Mouse (Mus musculus) forebrain, postnatal 0 days (tissue): ENCODE results near the gene Galnt7. TPM values are rescaled to one million over a fixed set of nuclear protein-coding genes. Genes with fewer than 3 reads are reported as not detected.

Experiments used
- ATAC-seq: fragments of 200-750 bp; cut with Nextera tagmentation; 2 replicates; pipeline ENCODE4 v1.8.0; 2017; ENCODE audit warnings: mild to moderate bottlenecking, moderate library complexity
- DNase-seq: peaks from one replicate; pipeline ENCODE4 v3.0.0-alpha.2; 2015
- H3K27ac ChIP-seq: fragments of 300-500 bp; sonication (generic); 2 replicates; pipeline ENCODE4 v1.5.1; 2014; ENCODE audit warnings: low read depth, mild to moderate bottlenecking, antibody characterized with exemption, low read length, moderate library complexity, mixed read lengths
- H3K27me3 ChIP-seq: fragments of 300-500 bp; sonication (generic); 2 replicates; pipeline ENCODE4 v1.6.1; 2014; ENCODE audit warnings: mild to moderate bottlenecking, low read length, mixed read lengths; ENCODE audit not compliant: insufficient read depth
- H3K36me3 ChIP-seq: fragments of 300-500 bp; sonication (generic); 2 replicates; pipeline ENCODE4 v1.6.1; 2014; ENCODE audit warnings: mild to moderate bottlenecking, moderate library complexity; ENCODE audit not compliant: insufficient read depth
- H3K4me1 ChIP-seq: fragments of 300-500 bp; sonication (generic); 2 replicates; pipeline ENCODE4 v1.6.1; 2014; ENCODE audit warnings: antibody characterized with exemption; ENCODE audit not compliant: insufficient read depth
- H3K4me2 ChIP-seq: fragments of 300-500 bp; sonication (generic); 2 replicates; pipeline ENCODE4 v1.6.1; 2014; ENCODE audit warnings: low read depth, mild to moderate bottlenecking, moderate library complexity
- H3K4me3 ChIP-seq: fragments of 300-500 bp; sonication (generic); 2 replicates; pipeline ENCODE4 v1.5.1; 2014; ENCODE audit warnings: low read depth, low read length, mixed read lengths
- H3K9ac ChIP-seq: fragments of 300-500 bp; sonication (generic); 2 replicates; pipeline ENCODE4 v1.6.1; 2014; ENCODE audit warnings: mild to moderate bottlenecking
- H3K9me3 ChIP-seq: fragments of 300-500 bp; sonication (generic); 2 replicates; pipeline ENCODE4 v1.6.1; 2016; ENCODE audit warnings: low read length
- CTCF ChIP-seq: sonication (generic); IDR thresholded peaks from 2 replicates; pipeline ENCODE4 v1.5.1; 2016; ENCODE audit warnings: antibody characterized with exemption, control low read depth, low read depth
- WGBS: fragments of 180-500 bp; shearing (Covaris S2); extraction: QIAGEN DNeasy Blood & Tissue Kit; methylation state at CpG from one replicate; pipeline ENCODE4 v1.1.7; 2014; 5-methylcytosine and 5-hydroxymethylcytosine counted together
- polyA plus RNA-seq: library from polyadenylated mRNA; unstranded; fragments of >200 nt; fragmentation: Nextera tagmentation; extraction: Ambion mirVana; gene quantifications from 2 replicates; pipeline ENCODE4 v1.2.1, GENCODE M21; 2015
- total RNA-seq: library from RNA; depleted of rRNA; stranded (reverse); fragments of >200 nt; gene quantifications from 2 replicates; pipeline ENCODE4 v1.2.3, GENCODE M21; 2014

Galnt7 gene
- total and polyA plus RNA-seq, 2 experiments from 2014 or later, result 5.3 to 8.0 TPM

GRCm38 (mm10) chr8:57611419-57611977, 41.3 kb downstream of the Galnt7 start:
- Histone ChIP-seq H3K27me3 (no peaks in the 10 kb centered on the region), H3K27ac (no peak overlapping the region), H3K4me1 (no peaks in the 10 kb centered on the region), H3K9ac (no peak overlapping the region), H3K4me3 (no peak overlapping the region), H3K4me2 (no peak overlapping the region), H3K36me3 (no peaks in the 10 kb centered on the region), H3K9me3 (no peaks in the 10 kb centered on the region)
- 50% methylated on average over 7 of the region's 7 CpGs for WGBS
- ATAC-seq, result no peak
- no peak for DNase-seq
- no peak for TF ChIP-seq CTCF

- TF ChIP-seq CTCF, result no peak
- H3K4me3 ChIP-seq, result no peak overlapping the region
- WGBS, result 49% methylated on average over 10 of the region's 11 CpGs
- ATAC-seq (no peak), DNase-seq (no peak)
- H3K27me3 ChIP-seq, result no peaks in the 10 kb centered on the region
- H3K36me3 ChIP-seq, result no peaks in the 10 kb centered on the region
- no peaks in the 10 kb centered on the region for H3K9me3 ChIP-seq
- no peak overlapping the region for H3K9ac ChIP-seq
- no peak overlapping the region for H3K4me2 ChIP-seq
- no peak overlapping the region for H3K27ac ChIP-seq
- no peaks in the 10 kb centered on the region for H3K4me1 ChIP-seq
Measured at GRCm38 (mm10) chr8:57610706-57611418, 42.0 kb downstream of the Galnt7 start.

- no peak for TF ChIP-seq CTCF
- H3K4me3 ChIP-seq, result no peak overlapping the region
- no peak overlapping the region for H3K4me2 ChIP-seq
- no peaks in the 10 kb centered on the region for H3K4me1 ChIP-seq
- H3K9ac ChIP-seq, result no peak overlapping the region
- no peaks in the 10 kb centered on the region for H3K9me3 ChIP-seq
- H3K27me3 ChIP-seq, result no peaks in the 10 kb centered on the region
- H3K36me3 ChIP-seq, result no peaks in the 10 kb centered on the region
- ATAC-seq (no peak), DNase-seq (no peak)
- H3K27ac ChIP-seq, result no peak overlapping the region
- WGBS, result 93% methylated on average over 5 of the region's 5 CpGs
Measured at GRCm38 (mm10) chr8:57602511-57602910, 50.3 kb downstream of the Galnt7 start.

- Histone ChIP-seq H3K9ac (no peak overlapping the region), H3K4me3 (no peak overlapping the region), H3K4me2 (no peak overlapping the region), H3K27me3 (no peaks in the 10 kb centered on the region), H3K36me3 (no peaks in the 10 kb centered on the region), H3K9me3 (no peaks in the 10 kb centered on the region), H3K4me1 (no peaks in the 10 kb centered on the region), H3K27ac (no peak overlapping the region)
- no peak for ATAC-seq
- DNase-seq, result no peak
- TF ChIP-seq CTCF, result no peak
- WGBS, result 94% methylated on average over 12 of the region's 12 CpGs
Measured at GRCm38 (mm10) chr8:57601987-57602418, 50.8 kb downstream of the Galnt7 start.

- no peak for ATAC-seq
- H3K4me3 ChIP-seq, result peak overlapping the region; percentile 11; the same call in 1 of the 2 replicates
- H3K9ac ChIP-seq, result no peak overlapping the region
- H3K27ac ChIP-seq, result no peak overlapping the region
- no peaks in the 10 kb centered on the region for H3K9me3 ChIP-seq
- peak overlapping the region; percentile 43 for H3K4me2 ChIP-seq
- no peak for TF ChIP-seq CTCF
- WGBS, result 23% methylated on average over 22 of the region's 22 CpGs
- DNase-seq, result no peak
- H3K36me3 ChIP-seq, result no peaks in the 10 kb centered on the region
- H3K4me1 ChIP-seq, result no peaks in the 10 kb centered on the region
- no peaks in the 10 kb centered on the region for H3K27me3 ChIP-seq
Measured at GRCm38 (mm10) chr8:57599813-57600555, 52.8 kb downstream of the Galnt7 start.

GRCm38 (mm10) chr8:57595853-57596252, 57.0 kb downstream of the Galnt7 start:
- no peak overlapping the region for H3K9ac ChIP-seq
- no peaks in the 10 kb centered on the region for H3K36me3 ChIP-seq
- no peak overlapping the region for H3K4me3 ChIP-seq
- 28% methylated on average over 3 of the region's 3 CpGs for WGBS
- no peak for ATAC-seq
- H3K27ac ChIP-seq, result no peak overlapping the region
- no peak for DNase-seq
- no peaks in the 10 kb centered on the region for H3K4me1 ChIP-seq
- H3K9me3 ChIP-seq, result no peaks in the 10 kb centered on the region
- H3K4me2 ChIP-seq, result no peak overlapping the region
- H3K27me3 ChIP-seq, result no peaks in the 10 kb centered on the region
- no peak for TF ChIP-seq CTCF

GRCm38 (mm10) chr8:57594175-57594885, 58.5 kb downstream of the Galnt7 start:
- Histone ChIP-seq H3K4me1 (no peaks in the 10 kb centered on the region), H3K9ac (no peak overlapping the region), H3K4me3 (no peak overlapping the region), H3K9me3 (no peaks in the 10 kb centered on the region), H3K27me3 (no peaks in the 10 kb centered on the region), H3K4me2 (no peak overlapping the region), H3K36me3 (no peaks in the 10 kb centered on the region), H3K27ac (no peak overlapping the region)
- no peak for ATAC-seq
- no peak for DNase-seq
- TF ChIP-seq CTCF, result no peak
- 69% methylated on average over 6 of the region's 6 CpGs for WGBS
